Mouse (Mus musculus) E14TG2a.4 (cell line): ENCODE measurements around the gene Pkig.
A peak's percentile ranks its signal among the peaks of the same experiment; 100 is the strongest.

Experiments
- H3K27me3 ChIP-seq: 2 replicates; pipeline ENCODE4 v1.6.1; 2014; ENCODE audit warnings: low read length, control low read depth; ENCODE audit not compliant: insufficient read depth
- H3K36me3 ChIP-seq: 2 replicates; pipeline ENCODE4 v1.6.1; 2014; ENCODE audit warnings: low read length, control low read depth; ENCODE audit not compliant: insufficient read depth
- H3K4me1 ChIP-seq: replicated peaks from 2 replicates; pipeline ENCODE4 v1.6.1; 2014; ENCODE audit warnings: low read depth, low read length, control low read depth
- H3K4me3 ChIP-seq: replicated peaks from 2 replicates; pipeline ENCODE4 v1.5.1; 2014; ENCODE audit warnings: mild to moderate bottlenecking, low read length
- H3K9me3 ChIP-seq: 2 replicates; pipeline ENCODE4 v1.6.1; 2014; ENCODE audit warnings: low read length, control low read depth
- CTCF ChIP-seq: conservative IDR thresholded peaks from 2 replicates; pipeline ENCODE4 v1.5.1; 2014; ENCODE audit warnings: low read length
- NANOG ChIP-seq: IDR thresholded peaks from 2 replicates; pipeline ENCODE4 v1.6.1; 2014; ENCODE audit warnings: borderline replicate concordance, low read length, mixed read lengths
- POU5F1 ChIP-seq: IDR thresholded peaks from 2 replicates; pipeline ENCODE4 v1.6.1; 2014; ENCODE audit warnings: low read length, borderline replicate concordance

Gene Pkig

DNA sequence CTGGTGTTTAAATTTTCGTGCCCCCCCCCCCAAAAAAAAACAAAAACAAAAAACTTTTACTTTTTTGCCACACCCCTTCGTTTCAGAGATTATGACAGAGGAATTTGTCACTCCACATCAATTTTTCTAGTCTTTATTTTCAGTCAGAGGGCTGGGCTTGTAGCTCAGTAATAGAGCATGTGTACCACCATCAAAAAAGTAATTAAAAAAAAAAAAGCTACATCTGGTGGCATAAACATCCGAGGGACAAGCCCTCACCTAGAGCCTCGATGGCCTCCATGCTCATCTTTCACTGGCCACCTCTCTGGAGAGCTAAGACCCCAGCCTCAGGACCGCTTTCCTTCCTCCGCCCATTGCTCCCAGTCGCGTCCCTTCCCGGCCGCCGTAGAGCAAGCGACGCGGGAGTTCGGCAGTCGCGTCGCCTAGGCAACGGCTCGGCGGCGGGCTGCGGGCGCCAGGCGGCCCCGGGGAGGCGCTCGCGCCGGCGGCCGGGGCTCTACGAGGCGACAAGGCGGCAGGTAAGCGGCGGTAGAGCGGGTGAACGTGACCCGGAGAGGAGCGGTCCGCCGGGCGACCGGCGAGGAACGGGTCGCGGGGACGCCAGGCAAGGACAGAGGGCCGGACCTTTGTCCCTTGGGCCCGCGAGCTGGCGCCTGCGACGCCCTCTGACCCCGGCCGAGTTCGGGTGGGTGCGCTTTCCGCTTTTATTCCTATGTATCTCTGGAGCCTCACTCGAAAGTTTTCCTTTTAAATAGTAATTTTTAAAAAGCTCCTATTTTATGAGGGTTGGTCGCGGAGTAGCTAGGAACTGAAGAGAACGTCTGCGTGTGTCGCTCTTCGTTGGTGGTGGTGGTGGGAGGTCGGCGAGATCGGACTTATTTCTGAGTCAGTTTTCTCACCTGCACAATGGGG lies at the start of gene Pkig:
Gene Pkig (plus strand): TSS at position 412 of the 912 bp plus-strand sequence.
- Histone ChIP-seq H3K4me3 (peak within 1 kb of the TSS; percentile 89), H3K4me1 (peaks cover 7% of the 10 kb centered on the region), H3K9me3 (no peaks in the 10 kb centered on the region), H3K36me3 (no peaks in the 10 kb centered on the region), H3K27me3 (peaks cover 10% of the 10 kb centered on the region; the same call in 1 of the 2 replicates)
- no peak for TF ChIP-seq CTCF
- no peak for TF ChIP-seq POU5F1
- no peak for TF ChIP-seq NANOG

DNA sequence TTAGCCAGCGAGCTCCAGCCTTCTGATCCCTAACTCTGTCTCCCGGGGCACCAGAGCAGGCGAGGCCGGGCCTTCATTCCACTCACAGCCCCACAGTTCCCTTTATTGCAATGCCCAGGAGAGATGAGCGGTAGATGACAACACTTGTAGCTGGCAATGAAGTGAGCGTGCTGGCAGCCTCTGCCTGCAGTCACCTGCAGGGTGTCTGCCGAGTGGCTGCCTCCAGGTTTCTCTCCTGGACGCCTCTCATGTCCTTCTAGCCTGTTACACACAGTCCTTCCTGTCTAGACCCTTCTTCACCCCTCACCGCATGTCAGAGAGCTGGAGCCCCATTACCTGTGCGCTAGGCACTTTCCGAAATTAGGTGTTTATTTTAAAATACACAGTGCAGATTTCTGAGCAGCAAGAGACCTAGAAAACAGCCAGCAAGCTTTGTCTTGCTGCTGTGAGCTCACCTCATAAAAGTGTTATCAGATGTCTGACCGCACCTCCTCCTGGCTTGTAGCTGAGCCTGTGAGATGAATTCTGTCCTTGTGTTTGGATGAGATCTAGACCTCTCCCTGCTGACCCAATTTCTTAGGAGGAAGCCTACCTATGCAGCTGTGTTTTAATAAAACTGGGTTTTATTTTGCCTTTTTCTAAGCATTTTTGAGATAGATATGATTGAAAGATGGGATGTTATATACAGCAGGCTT lies 48.8 kb upstream of the Pkig start:
- Histone ChIP-seq H3K9me3 (no peaks in the 10 kb centered on the region), H3K4me1 (peaks cover 30% of the 10 kb centered on the region), H3K36me3 (no peaks in the 10 kb centered on the region), H3K27me3 (no peaks in the 10 kb centered on the region), H3K4me3 (no peak overlapping the region)
- TF ChIP-seq POU5F1: no peak
- TF ChIP-seq NANOG: no peak
- TF ChIP-seq CTCF: no peak

DNA sequence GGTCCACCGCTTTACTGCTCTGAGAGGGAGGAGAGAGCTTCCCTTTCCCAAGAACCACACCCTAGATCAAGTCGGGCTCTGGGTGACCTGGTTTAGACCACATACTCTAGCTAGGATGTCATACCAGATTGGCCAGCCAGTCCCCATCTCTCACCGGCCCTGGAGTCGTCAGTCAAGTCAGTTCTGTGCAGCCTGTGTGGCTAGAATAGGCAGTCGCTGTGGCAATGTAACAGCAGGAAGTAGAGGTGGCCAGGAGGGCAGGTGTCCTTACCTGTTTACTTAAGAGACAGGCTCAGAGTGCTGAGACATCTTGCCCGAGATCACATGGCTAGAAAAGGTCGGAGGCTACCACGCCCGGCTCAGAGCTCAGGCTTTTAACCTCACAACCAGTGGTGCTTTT lies 47.0 kb upstream of the Pkig start:
- no peak for TF ChIP-seq CTCF
- TF ChIP-seq POU5F1: no peak
- TF ChIP-seq NANOG: no peak
- peaks cover 37% of the 10 kb centered on the region for H3K4me1 ChIP-seq
- H3K9me3 ChIP-seq: no peaks in the 10 kb centered on the region
- no peaks in the 10 kb centered on the region for H3K27me3 ChIP-seq
- H3K36me3 ChIP-seq: peaks cover 11% of the 10 kb centered on the region
- 0 out of 2 replicates have a peak overlapping the region, but pooled peaks have one; percentile 17 for H3K4me3 ChIP-seq

DNA sequence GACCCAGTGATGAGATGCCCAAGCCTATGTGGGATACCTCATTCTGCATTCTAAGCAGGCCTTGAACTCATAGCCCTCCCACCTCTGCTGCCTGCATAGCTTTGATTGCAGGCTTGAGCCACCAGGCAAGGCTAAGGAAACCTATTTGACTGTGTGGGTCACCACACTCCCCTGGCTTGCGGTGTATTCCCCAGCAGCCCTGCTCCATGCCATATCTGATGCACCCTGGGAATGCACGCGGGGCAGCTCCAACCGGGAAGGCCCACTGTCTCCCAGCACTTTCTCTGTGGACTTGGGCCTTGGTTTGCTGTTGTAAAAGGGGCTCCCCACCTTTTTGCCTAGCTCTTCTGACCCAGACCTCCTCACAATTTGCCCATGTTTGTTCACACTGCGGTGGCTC lies 45.0 kb upstream of the Pkig start:
- peaks cover 31% of the 10 kb centered on the region for H3K4me1 ChIP-seq
- TF ChIP-seq CTCF (no peak), POU5F1 (no peak), NANOG (no peak)
- H3K36me3 ChIP-seq: peaks cover 16% of the 10 kb centered on the region
- H3K27me3 ChIP-seq: no peaks in the 10 kb centered on the region
- no peak overlapping the region for H3K4me3 ChIP-seq
- H3K9me3 ChIP-seq: no peaks in the 10 kb centered on the region

DNA sequence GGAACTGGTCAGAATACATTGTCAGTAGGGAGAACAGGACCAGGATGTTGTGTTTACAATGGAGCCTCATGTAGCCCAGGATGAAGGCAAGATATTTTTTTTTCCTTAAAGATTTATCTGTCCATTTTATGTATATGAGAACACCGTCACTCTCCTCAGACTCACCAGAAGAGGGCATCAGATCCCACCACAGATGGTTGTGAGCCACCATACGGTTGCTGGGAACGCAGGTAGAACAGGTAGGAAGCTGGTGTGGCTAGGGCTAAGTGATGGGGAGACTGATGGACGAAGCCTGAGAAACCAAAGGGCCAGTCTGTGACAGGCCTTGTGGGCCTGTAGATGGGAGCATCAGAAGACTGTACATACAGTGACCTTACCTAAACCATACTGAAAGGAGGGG lies 44.2 kb upstream of the Pkig start:
- Histone ChIP-seq H3K4me1 (peaks cover 31% of the 10 kb centered on the region), H3K27me3 (no peaks in the 10 kb centered on the region), H3K4me3 (no peak overlapping the region), H3K9me3 (no peaks in the 10 kb centered on the region), H3K36me3 (peaks cover 24% of the 10 kb centered on the region)
- no peak for TF ChIP-seq POU5F1
- no peak for TF ChIP-seq NANOG
- no peak for TF ChIP-seq CTCF

DNA sequence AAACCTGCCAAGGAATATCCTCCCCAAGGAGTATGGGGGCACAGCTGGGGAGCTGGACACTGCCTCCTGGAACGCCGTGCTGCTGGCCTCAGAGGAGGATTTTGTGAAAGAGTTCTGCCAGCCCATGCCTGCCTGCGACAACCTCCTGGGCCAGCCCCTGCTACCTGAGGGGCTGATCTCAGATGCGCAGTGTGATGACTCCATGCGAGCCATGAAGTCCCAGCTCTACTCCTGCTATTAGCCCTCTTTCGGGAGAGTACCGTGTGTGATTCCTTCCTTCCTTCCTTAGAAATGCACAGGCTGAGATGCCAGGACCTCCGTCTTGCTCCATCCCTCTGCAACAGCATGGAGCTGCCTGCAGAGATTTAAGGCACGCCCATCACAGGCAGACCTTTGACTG lies 42.8 kb upstream of the Pkig start:
- TF ChIP-seq NANOG (no peak), CTCF (no peak), POU5F1 (no peak)
- peaks cover 31% of the 10 kb centered on the region for H3K4me1 ChIP-seq
- peaks cover 37% of the 10 kb centered on the region for H3K36me3 ChIP-seq
- H3K9me3 ChIP-seq: no peaks in the 10 kb centered on the region
- H3K4me3 ChIP-seq: no peak overlapping the region
- no peaks in the 10 kb centered on the region for H3K27me3 ChIP-seq

DNA sequence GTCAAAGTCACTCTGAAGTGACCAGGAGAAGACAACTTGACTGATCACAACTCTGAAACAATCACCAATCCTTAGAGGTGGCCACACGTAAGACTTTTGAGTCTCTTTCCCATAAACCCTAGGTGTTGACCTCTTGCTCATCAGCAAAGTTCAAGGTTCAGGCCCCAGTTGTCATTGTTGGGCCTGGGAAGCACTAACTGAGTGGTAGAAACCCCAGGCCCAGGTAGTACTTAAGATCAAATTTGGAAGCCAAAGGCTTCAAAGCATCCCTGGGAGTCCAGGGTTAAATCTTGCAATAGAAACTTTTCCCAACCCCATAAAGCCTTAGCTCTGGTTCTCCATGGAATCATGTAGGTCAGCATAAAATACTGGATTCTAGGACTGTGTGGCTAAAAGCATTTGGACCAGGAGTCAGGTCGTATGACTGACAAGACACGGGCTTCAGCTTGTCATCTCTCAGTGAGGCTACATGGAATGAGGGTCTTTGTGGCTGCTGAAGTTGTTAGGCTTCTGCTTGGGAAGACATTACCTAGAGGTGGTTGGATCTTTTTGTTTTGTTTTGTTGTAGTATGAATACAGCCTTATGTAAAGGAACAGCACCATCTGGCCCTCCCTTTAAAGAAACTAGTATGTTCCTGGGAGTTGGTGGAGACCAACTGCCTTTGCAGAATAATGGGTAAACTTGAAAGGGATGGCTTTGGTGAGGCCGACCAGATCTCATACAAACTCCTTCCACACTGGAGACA lies 42.1 kb upstream of the Pkig start:
- Histone ChIP-seq H3K4me1 (peaks cover 25% of the 10 kb centered on the region), H3K4me3 (no peak overlapping the region), H3K9me3 (no peaks in the 10 kb centered on the region), H3K27me3 (no peaks in the 10 kb centered on the region), H3K36me3 (peaks cover 43% of the 10 kb centered on the region)
- TF ChIP-seq NANOG (no peak), CTCF (no peak), POU5F1 (no peak)

DNA sequence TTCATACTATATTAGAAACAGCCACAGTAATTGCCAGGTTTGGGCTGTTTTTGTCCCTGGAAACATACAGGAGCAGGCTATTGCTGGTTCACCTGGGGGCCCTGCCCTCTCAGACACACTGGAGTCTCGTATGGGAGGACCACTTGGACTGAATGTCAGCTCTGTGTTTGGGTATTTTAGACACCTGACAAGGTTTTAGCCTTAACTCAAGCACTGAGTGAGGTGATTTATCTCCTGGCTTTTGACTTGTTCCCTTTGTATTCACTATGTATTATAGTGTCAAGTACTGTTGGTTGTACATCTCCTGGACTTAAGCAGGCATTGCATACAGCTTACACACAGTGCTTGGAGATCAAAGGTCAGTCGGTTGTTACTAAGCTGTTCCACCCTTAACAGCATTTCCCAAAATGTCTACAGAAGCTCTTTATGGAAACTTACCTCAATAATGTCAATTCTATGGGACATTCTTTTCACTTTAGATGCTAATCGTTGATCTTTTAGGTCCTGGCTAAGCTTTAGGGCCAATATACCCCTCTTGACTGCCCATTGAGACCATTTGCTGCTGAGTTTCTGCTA lies 41.4 kb upstream of the Pkig start:
- Histone ChIP-seq H3K27me3 (no peaks in the 10 kb centered on the region), H3K36me3 (peaks cover 48% of the 10 kb centered on the region), H3K4me3 (no peak overlapping the region), H3K9me3 (no peaks in the 10 kb centered on the region), H3K4me1 (peaks cover 18% of the 10 kb centered on the region)
- no peak for TF ChIP-seq NANOG
- no peak for TF ChIP-seq CTCF
- TF ChIP-seq POU5F1: no peak
